Mouse (Mus musculus): Measurements from ENCODE around the gene Nabp1. TPM values are rescaled to one million over a fixed set of nuclear protein-coding genes. Genes with fewer than 3 reads are reported as not detected.

The Nabp1 gene
- polyA plus RNA-seq, 1 experiment from 2014 or later: 13.2 TPM

DNA sequence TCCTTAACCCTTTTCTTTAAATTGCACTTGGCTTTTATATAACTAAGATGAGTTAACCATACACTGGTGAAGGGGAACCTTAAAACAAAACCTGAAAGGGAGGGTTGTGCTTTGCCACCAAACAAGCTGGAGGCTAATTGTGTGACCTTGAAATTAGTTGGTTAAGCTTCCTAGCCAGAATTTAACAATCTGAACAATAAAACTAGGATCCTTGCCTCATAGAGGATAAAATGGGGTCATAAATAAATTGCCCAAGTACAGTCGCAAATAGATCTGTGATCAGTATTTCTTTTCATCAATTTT lies 753 bp upstream of the Nabp1 start:
- no peaks in the 10 kb centered on the region for H3K9me3 ChIP-seq
- H3K27ac ChIP-seq: peak overlapping the region; percentile 76; the same call in 1 of the 2 replicates
- 70% methylated on average over 1 of the region's 1 CpGs for WGBS
- peak overlapping the region; percentile 66 for H3K4me3 ChIP-seq (replicated peaks)
- H3K36me3 ChIP-seq: no peaks in the 10 kb centered on the region
- H3K27me3 ChIP-seq (replicated peaks): no peaks in the 10 kb centered on the region
- H3K9ac ChIP-seq: no peak overlapping the region
- no peak for ATAC-seq
- no peaks in the 10 kb centered on the region for H3K4me1 ChIP-seq (replicated peaks)
- peak overlapping the region; percentile 53 for H3K4me2 ChIP-seq (replicated peaks)

DNA sequence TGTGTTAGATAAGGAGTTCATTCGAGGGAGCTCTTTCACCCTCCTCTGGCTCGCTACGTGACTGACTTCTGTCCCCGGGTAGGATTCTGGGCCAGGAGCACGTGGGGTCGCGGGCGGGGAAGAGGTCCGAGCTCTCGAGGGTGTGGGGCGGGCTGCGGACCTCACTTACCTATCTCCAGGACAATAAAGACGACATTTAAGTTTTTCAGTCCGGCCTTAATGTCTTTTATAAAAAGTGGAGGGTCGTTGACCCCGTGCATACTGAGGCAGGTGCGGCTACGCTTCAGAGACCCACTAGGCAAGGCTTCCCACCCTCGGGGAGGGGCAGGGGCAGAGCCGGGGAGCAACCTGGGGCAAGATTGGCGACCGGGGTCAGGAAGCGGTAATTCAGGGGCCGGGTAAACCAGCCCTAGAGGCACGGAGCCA lies 556 bp downstream of the Nabp1 start:
- ATAC-seq: peak; percentile 66
- H3K27me3 ChIP-seq (replicated peaks): no peaks in the 10 kb centered on the region
- H3K27ac ChIP-seq: 0 out of 2 replicates have a peak overlapping the region, but pooled peaks have one; percentile 86
- WGBS: under 1% methylated on average over 25 of the region's 25 CpGs
- no peaks in the 10 kb centered on the region for H3K9me3 ChIP-seq
- peak overlapping the region; percentile 92 for H3K4me2 ChIP-seq (replicated peaks)
- no peaks in the 10 kb centered on the region for H3K36me3 ChIP-seq
- peak overlapping the region; percentile 77 for H3K9ac ChIP-seq
- H3K4me1 ChIP-seq (replicated peaks): no peaks in the 10 kb centered on the region
- H3K4me3 ChIP-seq (replicated peaks): peak overlapping the region; percentile 66

DNA sequence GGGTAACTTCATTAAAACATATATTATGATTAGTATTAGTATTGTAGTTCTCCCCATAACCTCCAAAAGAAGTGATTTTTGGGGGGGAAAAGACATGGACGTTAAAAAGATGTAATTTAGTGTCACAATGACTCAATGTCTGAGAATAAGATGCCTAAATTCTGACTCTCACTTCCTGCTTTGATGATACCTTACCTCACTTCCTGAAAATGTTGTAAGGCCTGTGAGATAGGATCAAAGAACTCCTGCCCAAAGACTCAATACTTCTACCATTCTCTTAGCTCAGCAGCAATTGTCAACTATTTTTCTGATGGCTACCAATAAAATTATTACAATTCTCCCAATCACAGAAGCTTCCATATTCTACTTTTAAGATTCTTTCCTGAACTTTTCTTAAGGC lies 1.8 kb downstream of the Nabp1 start:
- no peak overlapping the region for H3K4me2 ChIP-seq (replicated peaks)
- no peak for ATAC-seq
- no peaks in the 10 kb centered on the region for H3K9me3 ChIP-seq
- 60% methylated on average over 1 of the region's 1 CpGs for WGBS
- H3K27me3 ChIP-seq (replicated peaks): no peaks in the 10 kb centered on the region
- no peaks in the 10 kb centered on the region for H3K4me1 ChIP-seq (replicated peaks)
- H3K9ac ChIP-seq: no peak overlapping the region
- no peaks in the 10 kb centered on the region for H3K36me3 ChIP-seq
- H3K4me3 ChIP-seq (replicated peaks): no peak overlapping the region
- H3K27ac ChIP-seq: no peak overlapping the region

DNA sequence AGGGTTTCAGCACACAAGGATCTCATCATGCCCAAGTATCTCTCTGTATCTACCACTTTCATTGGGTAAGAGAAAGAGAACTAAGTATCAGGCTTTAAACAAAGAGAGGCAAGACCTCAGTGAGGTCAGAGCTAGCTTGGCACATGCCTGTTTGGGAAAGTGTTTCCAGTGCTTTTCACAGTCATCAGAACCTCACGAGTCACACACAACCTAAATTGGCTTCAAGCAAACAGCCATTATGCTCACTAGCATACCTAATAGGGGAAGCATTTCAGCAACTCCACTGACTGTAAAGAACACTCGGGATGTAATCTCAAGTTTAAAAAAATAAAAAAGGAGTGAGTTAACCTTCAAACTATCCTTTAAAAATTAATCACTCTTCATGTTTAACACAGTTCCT lies 10.1 kb downstream of the Nabp1 start:
- Histone ChIP-seq H3K9ac (no peak overlapping the region), H3K27ac (no peak overlapping the region), H3K27me3 (replicated peaks) (no peaks in the 10 kb centered on the region), H3K4me3 (replicated peaks) (no peak overlapping the region), H3K9me3 (no peaks in the 10 kb centered on the region), H3K4me2 (replicated peaks) (no peak overlapping the region), H3K4me1 (replicated peaks) (no peaks in the 10 kb centered on the region), H3K36me3 (no peaks in the 10 kb centered on the region)
- 45% methylated on average over 2 of the region's 2 CpGs for WGBS
- ATAC-seq: no peak

DNA sequence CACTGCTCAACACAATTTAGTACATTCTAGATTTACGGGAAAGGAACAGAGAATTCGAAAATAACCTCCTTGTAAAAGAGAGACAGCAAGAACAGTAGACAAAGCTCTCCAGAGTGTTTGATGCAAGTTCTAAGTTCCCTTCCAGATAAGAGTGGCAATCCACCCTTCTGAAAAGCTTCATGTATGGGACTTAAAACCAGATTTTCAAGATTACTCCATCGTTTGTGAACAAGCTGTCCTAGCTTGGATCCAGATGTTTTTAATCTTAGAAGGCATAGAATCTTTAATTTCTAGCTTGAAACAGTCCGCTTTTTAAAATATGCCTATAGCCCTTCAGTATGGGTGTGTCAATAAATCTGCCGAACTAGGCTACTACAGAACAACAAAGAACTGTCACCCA lies 11.0 kb downstream of the Nabp1 start:
- H3K4me1 ChIP-seq (replicated peaks): no peaks in the 10 kb centered on the region
- no peak for ATAC-seq
- WGBS: 85% methylated on average over 5 of the region's 5 CpGs
- no peak overlapping the region for H3K27ac ChIP-seq
- H3K9me3 ChIP-seq: no peaks in the 10 kb centered on the region
- no peak overlapping the region for H3K9ac ChIP-seq
- H3K4me2 ChIP-seq (replicated peaks): no peak overlapping the region
- H3K36me3 ChIP-seq: no peaks in the 10 kb centered on the region
- H3K27me3 ChIP-seq (replicated peaks): no peaks in the 10 kb centered on the region
- no peak overlapping the region for H3K4me3 ChIP-seq (replicated peaks)

DNA sequence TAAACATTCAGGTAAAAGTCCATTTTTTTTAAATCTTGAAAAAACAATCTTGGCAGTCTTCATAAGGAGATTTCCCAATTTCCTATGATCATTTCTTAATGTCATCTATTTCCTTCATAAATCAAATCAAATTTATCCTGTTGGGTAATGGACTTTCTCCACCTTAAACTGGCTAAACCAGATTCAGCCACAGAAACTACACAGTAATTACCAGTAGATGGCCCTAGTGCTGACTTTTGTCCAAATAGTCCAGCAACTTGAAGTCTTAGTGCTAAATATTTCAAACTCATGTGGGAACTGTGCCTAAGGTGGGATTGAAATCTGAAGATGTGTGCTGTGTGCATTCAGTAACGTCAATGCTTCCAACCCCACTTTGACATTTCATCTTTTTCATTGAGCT lies 11.8 kb downstream of the Nabp1 start:
- no peak overlapping the region for H3K9ac ChIP-seq
- no peaks in the 10 kb centered on the region for H3K4me1 ChIP-seq (replicated peaks)
- ATAC-seq: peak; percentile 58
- no peak overlapping the region for H3K4me2 ChIP-seq (replicated peaks)
- H3K4me3 ChIP-seq (replicated peaks): no peak overlapping the region
- H3K27me3 ChIP-seq (replicated peaks): no peaks in the 10 kb centered on the region
- H3K27ac ChIP-seq: no peak overlapping the region
- WGBS: 31% methylated on average over 1 of the region's 1 CpGs
- H3K36me3 ChIP-seq: no peaks in the 10 kb centered on the region
- H3K9me3 ChIP-seq: no peaks in the 10 kb centered on the region

DNA sequence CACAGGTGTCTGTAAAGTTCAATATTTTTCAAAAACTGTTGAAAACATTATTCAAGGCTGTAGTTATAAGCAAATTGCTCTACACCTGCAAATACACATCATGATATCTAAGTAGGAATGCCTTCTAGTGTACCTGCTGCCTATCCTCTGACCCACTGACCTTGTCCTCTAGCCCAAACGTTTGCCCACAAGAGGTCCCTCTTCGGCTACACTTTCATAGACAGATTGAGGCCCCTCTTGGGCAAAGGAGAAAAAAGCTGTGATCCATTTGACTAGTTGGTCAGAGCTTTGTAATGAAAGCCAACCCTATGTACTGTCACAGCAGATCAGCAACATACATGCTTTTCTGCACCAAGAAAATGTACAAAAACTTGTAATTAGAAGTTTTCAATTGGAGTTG lies 12.9 kb downstream of the Nabp1 start:
- Histone ChIP-seq H3K36me3 (no peaks in the 10 kb centered on the region), H3K4me2 (replicated peaks) (no peak overlapping the region), H3K4me1 (replicated peaks) (no peaks in the 10 kb centered on the region), H3K9ac (no peak overlapping the region), H3K4me3 (replicated peaks) (no peak overlapping the region), H3K27ac (no peak overlapping the region), H3K27me3 (replicated peaks) (no peaks in the 10 kb centered on the region), H3K9me3 (no peaks in the 10 kb centered on the region)
- ATAC-seq: no peak
- WGBS: 34% methylated on average over 2 of the region's 2 CpGs

DNA sequence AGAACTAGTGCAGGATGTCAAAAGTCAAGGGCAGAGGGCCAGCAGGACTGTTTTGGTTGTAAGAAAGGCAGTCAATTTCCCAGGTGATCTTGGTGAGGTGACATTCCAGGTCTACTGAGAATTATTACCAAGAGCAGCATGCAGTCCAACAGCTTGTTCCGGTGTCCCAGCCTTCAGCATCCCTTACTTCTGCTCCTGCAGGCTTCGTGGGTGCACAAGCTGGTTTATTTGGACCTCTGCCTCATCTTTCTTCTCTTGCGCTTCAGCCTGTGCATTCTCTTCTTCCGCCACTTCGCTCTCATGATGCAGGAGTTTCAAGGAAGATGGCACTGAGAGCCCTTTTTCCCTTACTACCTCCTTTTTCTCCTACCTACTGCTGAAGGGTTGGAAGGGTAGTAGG lies 15.2 kb downstream of the Nabp1 start:
- Histone ChIP-seq H3K27me3 (replicated peaks) (no peaks in the 10 kb centered on the region), H3K4me3 (replicated peaks) (no peak overlapping the region), H3K36me3 (no peaks in the 10 kb centered on the region), H3K9ac (no peak overlapping the region), H3K27ac (no peak overlapping the region), H3K4me1 (replicated peaks) (no peaks in the 10 kb centered on the region), H3K4me2 (replicated peaks) (no peak overlapping the region), H3K9me3 (no peaks in the 10 kb centered on the region)
- no peak for ATAC-seq
- 63% methylated on average over 5 of the region's 5 CpGs for WGBS

DNA sequence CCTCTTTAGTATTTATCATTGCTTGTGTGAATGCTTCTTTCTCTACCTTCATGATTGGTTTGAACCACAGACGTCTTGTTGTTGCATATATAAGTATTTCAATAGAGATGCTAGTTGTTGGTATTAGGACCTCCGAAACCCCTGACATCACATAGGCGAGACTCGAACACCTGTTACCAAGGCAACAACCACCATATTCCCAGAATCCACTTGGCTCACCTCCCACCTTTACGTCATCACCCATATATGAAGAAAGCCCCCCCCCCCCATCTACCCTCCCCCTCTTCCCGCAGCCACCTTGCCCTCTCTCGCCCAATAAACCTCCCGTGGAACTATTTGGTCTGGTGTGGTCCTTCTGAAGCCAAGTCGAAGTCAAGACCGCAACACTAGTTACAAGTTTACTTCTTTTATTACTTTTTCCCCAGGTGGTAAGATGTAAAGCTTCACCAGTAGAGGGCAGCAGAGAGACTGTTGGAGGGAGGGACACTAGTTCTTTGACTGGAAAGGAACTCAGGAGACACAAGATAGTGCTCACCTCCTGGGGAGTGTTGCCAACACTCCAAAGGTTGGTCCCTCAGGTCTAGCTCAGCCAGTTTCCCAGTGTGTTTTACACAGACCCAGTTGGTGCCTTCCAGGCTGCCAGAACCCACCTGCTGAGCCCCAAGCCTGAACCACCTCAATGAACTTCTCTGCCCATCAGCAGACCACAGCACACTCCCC lies 19.3 kb downstream of the Nabp1 start:
- 60% methylated on average over 10 of the region's 10 CpGs for WGBS
- no peak overlapping the region for H3K4me2 ChIP-seq (replicated peaks)
- no peaks in the 10 kb centered on the region for H3K36me3 ChIP-seq
- no peaks in the 10 kb centered on the region for H3K9me3 ChIP-seq
- no peaks in the 10 kb centered on the region for H3K4me1 ChIP-seq (replicated peaks)
- H3K4me3 ChIP-seq (replicated peaks): no peak overlapping the region
- peak; percentile 55 for ATAC-seq
- no peak overlapping the region for H3K27ac ChIP-seq
- no peak overlapping the region for H3K9ac ChIP-seq
- no peaks in the 10 kb centered on the region for H3K27me3 ChIP-seq (replicated peaks)

DNA sequence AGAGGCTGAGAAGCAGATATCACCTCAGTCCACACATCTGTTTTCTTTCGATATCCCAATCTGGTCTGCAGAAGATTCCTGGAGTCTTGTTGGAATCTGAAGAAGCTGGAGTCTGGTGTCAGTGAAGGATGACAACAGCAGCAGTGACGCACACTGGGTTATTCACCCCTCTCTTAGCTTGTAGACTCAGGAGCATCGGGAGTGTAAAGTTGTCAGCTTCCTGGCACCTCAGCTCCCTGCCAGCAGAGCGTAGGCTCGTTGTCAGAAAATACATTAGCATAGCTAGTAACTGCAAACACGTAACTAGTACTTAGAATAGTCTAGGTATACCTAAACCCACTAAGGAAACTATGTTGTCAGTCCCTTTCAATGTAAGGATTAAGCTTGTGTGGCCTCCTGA lies 20.1 kb downstream of the Nabp1 start:
- Histone ChIP-seq H3K9ac (no peak overlapping the region), H3K4me1 (replicated peaks) (no peaks in the 10 kb centered on the region), H3K4me2 (replicated peaks) (no peak overlapping the region), H3K27me3 (replicated peaks) (no peaks in the 10 kb centered on the region), H3K36me3 (no peaks in the 10 kb centered on the region), H3K4me3 (replicated peaks) (no peak overlapping the region), H3K9me3 (no peaks in the 10 kb centered on the region), H3K27ac (no peak overlapping the region)
- 68% methylated on average over 6 of the region's 6 CpGs for WGBS
- no peak for ATAC-seq

DNA sequence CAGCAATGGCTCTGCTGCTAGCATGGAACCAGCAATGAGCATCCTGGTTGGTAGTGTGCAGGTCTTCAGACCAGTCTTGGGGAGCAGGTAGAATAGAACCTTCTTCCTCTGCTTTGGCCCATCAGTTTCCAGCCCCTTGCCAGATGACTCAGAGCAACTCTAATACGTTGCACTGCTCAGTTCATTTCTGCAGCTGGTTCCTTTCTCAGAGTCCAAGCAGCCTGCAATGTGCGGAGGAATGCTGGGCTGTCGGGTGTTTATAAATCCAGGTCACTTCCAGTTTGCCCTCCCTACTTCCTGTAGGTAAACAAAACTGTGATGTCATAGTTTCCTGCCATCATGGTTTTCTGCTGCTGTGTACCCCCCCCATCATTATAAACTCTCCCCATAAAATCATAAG lies 21.0 kb downstream of the Nabp1 start:
- Histone ChIP-seq H3K9ac (no peak overlapping the region), H3K4me2 (replicated peaks) (no peak overlapping the region), H3K27me3 (replicated peaks) (no peaks in the 10 kb centered on the region), H3K4me3 (replicated peaks) (no peak overlapping the region), H3K4me1 (replicated peaks) (no peaks in the 10 kb centered on the region), H3K27ac (no peak overlapping the region), H3K36me3 (no peaks in the 10 kb centered on the region), H3K9me3 (no peaks in the 10 kb centered on the region)
- WGBS: 30% methylated on average over 3 of the region's 3 CpGs
- ATAC-seq: peak; percentile 34; the same call in 1 of the 2 replicates

DNA sequence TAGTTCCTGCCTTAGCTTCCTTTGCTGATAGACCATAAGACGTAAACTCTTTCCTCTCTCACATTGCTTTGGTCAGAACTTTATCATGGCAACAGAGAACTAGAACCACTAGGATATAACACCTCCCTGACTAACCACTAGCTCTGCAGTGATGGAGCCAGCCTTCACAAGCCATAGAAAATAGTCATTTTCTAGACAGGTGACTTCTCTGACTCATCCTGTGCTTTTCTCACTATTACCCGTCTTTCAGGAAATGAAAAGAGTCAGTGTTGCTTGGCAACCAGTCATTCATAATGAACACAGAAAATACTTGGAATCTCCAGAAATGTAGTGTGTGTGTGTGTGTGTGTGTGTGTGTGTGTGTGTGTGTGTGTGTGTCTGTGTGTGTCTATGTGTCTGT lies 29.4 kb downstream of the Nabp1 start:
- Histone ChIP-seq H3K27ac (no peak overlapping the region), H3K4me3 (replicated peaks) (no peak overlapping the region), H3K4me2 (replicated peaks) (no peak overlapping the region), H3K9ac (no peak overlapping the region), H3K27me3 (replicated peaks) (no peaks in the 10 kb centered on the region), H3K9me3 (no peaks in the 10 kb centered on the region), H3K4me1 (replicated peaks) (no peaks in the 10 kb centered on the region), H3K36me3 (no peaks in the 10 kb centered on the region)
- ATAC-seq: no peak
- 50% methylated on average over 2 of the region's 2 CpGs for WGBS

DNA sequence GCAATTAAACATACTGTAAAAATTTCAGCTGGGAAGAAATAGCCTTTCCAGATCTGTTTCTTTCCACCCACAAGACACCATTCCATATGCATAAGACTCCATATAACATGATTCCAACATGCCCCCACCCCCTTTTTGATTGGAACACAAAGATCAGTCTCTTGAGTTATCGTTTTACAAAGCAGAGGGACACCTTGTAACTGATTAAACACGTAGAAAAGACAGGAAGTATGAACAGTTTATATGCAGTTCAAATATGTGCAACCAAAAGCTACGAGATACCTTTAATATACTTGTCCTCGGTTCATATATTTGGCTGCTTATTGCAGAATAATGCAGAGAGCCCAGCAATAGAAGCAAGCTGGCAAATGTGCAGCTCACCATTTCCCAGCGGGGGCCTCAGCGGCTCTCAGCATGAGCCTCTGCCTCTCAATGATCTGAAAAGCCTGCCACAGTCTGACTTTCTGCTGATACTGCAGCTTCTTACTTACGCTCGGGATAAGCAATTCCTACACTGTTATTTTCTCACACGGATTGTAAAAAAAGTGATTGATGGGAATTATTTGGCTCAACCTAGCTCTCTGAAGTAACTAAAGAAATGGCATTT lies 32.3 kb downstream of the Nabp1 start:
- Histone ChIP-seq H3K9ac (no peak overlapping the region), H3K27me3 (replicated peaks) (no peaks in the 10 kb centered on the region), H3K36me3 (no peaks in the 10 kb centered on the region), H3K4me1 (replicated peaks) (no peaks in the 10 kb centered on the region), H3K4me2 (replicated peaks) (no peak overlapping the region), H3K9me3 (no peaks in the 10 kb centered on the region), H3K4me3 (replicated peaks) (no peak overlapping the region), H3K27ac (no peak overlapping the region)
- no peak for ATAC-seq
- 40% methylated on average over 9 of the region's 9 CpGs for WGBS

Measured in intestine, embryonic 15.5 days (tissue).